Mouse (Mus musculus): ENCODE measurements around the gene Rap2c. TPM values are rescaled to one million over a fixed set of nuclear protein-coding genes. Genes with fewer than 3 reads are reported as not detected.

Gene Rap2c
- polyA plus RNA-seq, 1 experiment from 2014 or later = 13.4 TPM

GRCm38 (mm10) chrX:50989940-50990339 is 27.9 kb downstream of the Rap2c start:
- no peaks in the 10 kb centered on the region for H3K9me3 ChIP-seq (replicated peaks; ENCODE audit: control insufficient read depth, low read length)

GRCm38 (mm10) chrX:50988581-50988980 is 29.2 kb downstream of the Rap2c start:
- Histone ChIP-seq H3K36me3 (ENCODE audit: control insufficient read depth, insufficient read depth) (no peaks in the 10 kb centered on the region), H3K4me3 (ENCODE audit: low read length) (no peak overlapping the region), H3K27ac (ENCODE audit: low read length) (no peak overlapping the region), H3K4me1 (ENCODE audit: control insufficient read depth, insufficient read depth, low read length) (no peaks in the 10 kb centered on the region), H3K9me3 (replicated peaks; ENCODE audit: control insufficient read depth, low read length) (no peaks in the 10 kb centered on the region), H3K27me3 (ENCODE audit: control insufficient read depth, insufficient read depth, low read length) (no peaks in the 10 kb centered on the region), H3K4me2 (ENCODE audit: low read depth, low read length) (no peak overlapping the region), H3K9ac (ENCODE audit: low read length) (no peak overlapping the region)
- ATAC-seq (replicated peaks; ENCODE audit: extremely low read depth, insufficient read depth, low FRiP score) = no peak
- 18% methylated on average over 1 of the region's 1 CpGs for WGBS

More at GRCm38 (mm10) chrX:50989940-50990339, 27.9 kb downstream of the Rap2c start:
- WGBS = 83% methylated on average over 6 of the region's 6 CpGs
- no peak for ATAC-seq (replicated peaks; ENCODE audit: extremely low read depth, insufficient read depth, low FRiP score)
- Histone ChIP-seq H3K9ac (ENCODE audit: low read length) (no peak overlapping the region), H3K27me3 (ENCODE audit: control insufficient read depth, insufficient read depth, low read length) (no peaks in the 10 kb centered on the region), H3K27ac (ENCODE audit: low read length) (no peak overlapping the region), H3K4me1 (ENCODE audit: control insufficient read depth, insufficient read depth, low read length) (no peaks in the 10 kb centered on the region), H3K36me3 (ENCODE audit: control insufficient read depth, insufficient read depth) (no peaks in the 10 kb centered on the region), H3K4me2 (ENCODE audit: low read depth, low read length) (no peak overlapping the region), H3K4me3 (ENCODE audit: low read length) (no peak overlapping the region)

- no peak for ATAC-seq (replicated peaks; ENCODE audit: extremely low read depth, insufficient read depth, low FRiP score)
- no peak overlapping the region for H3K27ac ChIP-seq (ENCODE audit: low read length)
- no peak overlapping the region for H3K4me3 ChIP-seq (ENCODE audit: low read length)
- 83% methylated on average over 2 of the region's 2 CpGs for WGBS
- no peaks in the 10 kb centered on the region for H3K4me1 ChIP-seq (ENCODE audit: control insufficient read depth, insufficient read depth, low read length)
- no peak overlapping the region for H3K9ac ChIP-seq (ENCODE audit: low read length)
- H3K36me3 ChIP-seq (ENCODE audit: control insufficient read depth, insufficient read depth) = no peaks in the 10 kb centered on the region
- H3K9me3 ChIP-seq (replicated peaks; ENCODE audit: control insufficient read depth, low read length) = no peaks in the 10 kb centered on the region
- H3K4me2 ChIP-seq (ENCODE audit: low read depth, low read length) = no peak overlapping the region
- no peaks in the 10 kb centered on the region for H3K27me3 ChIP-seq (ENCODE audit: control insufficient read depth, insufficient read depth, low read length)
Measured at GRCm38 (mm10) chrX:50978428-50978827, 39.4 kb downstream of the Rap2c start.

- H3K9ac ChIP-seq (ENCODE audit: low read length) = no peak overlapping the region
- H3K9me3 ChIP-seq (replicated peaks; ENCODE audit: control insufficient read depth, low read length) = no peaks in the 10 kb centered on the region
- H3K4me3 ChIP-seq (ENCODE audit: low read length) = no peak overlapping the region
- 84% methylated on average over 4 of the region's 4 CpGs for WGBS
- H3K4me2 ChIP-seq (ENCODE audit: low read depth, low read length) = no peak overlapping the region
- H3K27ac ChIP-seq (ENCODE audit: low read length) = no peak overlapping the region
- ATAC-seq (replicated peaks; ENCODE audit: extremely low read depth, insufficient read depth, low FRiP score) = no peak
- no peaks in the 10 kb centered on the region for H3K27me3 ChIP-seq (ENCODE audit: control insufficient read depth, insufficient read depth, low read length)
- no peaks in the 10 kb centered on the region for H3K36me3 ChIP-seq (ENCODE audit: control insufficient read depth, insufficient read depth)
- H3K4me1 ChIP-seq (ENCODE audit: control insufficient read depth, insufficient read depth, low read length) = no peaks in the 10 kb centered on the region; the same call in 1 of the 2 replicates
Measured at GRCm38 (mm10) chrX:50972145-50972544, 45.7 kb downstream of the Rap2c start.

- no peak overlapping the region for H3K27ac ChIP-seq (ENCODE audit: low read length)
- H3K4me3 ChIP-seq (ENCODE audit: low read length) = no peak overlapping the region
- 84% methylated on average over 5 of the region's 5 CpGs for WGBS
- H3K9ac ChIP-seq (ENCODE audit: low read length) = no peak overlapping the region
- H3K27me3 ChIP-seq (ENCODE audit: control insufficient read depth, insufficient read depth, low read length) = no peaks in the 10 kb centered on the region
- H3K4me1 ChIP-seq (ENCODE audit: control insufficient read depth, insufficient read depth, low read length) = no peaks in the 10 kb centered on the region; the same call in 1 of the 2 replicates
- H3K9me3 ChIP-seq (replicated peaks; ENCODE audit: control insufficient read depth, low read length) = no peaks in the 10 kb centered on the region
- H3K36me3 ChIP-seq (ENCODE audit: control insufficient read depth, insufficient read depth) = no peaks in the 10 kb centered on the region
- ATAC-seq (replicated peaks; ENCODE audit: extremely low read depth, insufficient read depth, low FRiP score) = no peak
- no peak overlapping the region for H3K4me2 ChIP-seq (ENCODE audit: low read depth, low read length)
Measured at GRCm38 (mm10) chrX:50969907-50970306, 47.9 kb downstream of the Rap2c start.

- H3K9ac ChIP-seq (ENCODE audit: low read length) = no peak overlapping the region
- H3K4me3 ChIP-seq (ENCODE audit: low read length) = no peak overlapping the region
- H3K4me1 ChIP-seq (ENCODE audit: control insufficient read depth, insufficient read depth, low read length) = no peaks in the 10 kb centered on the region; the same call in 1 of the 2 replicates
- 38% methylated on average over 10 of the region's 10 CpGs for WGBS
- H3K36me3 ChIP-seq (ENCODE audit: control insufficient read depth, insufficient read depth) = no peaks in the 10 kb centered on the region
- no peak overlapping the region for H3K4me2 ChIP-seq (ENCODE audit: low read depth, low read length)
- H3K27ac ChIP-seq (ENCODE audit: low read length) = peak overlapping the region; percentile 85
- peak; percentile 69 for ATAC-seq (replicated peaks; ENCODE audit: extremely low read depth, insufficient read depth, low FRiP score)
- no peaks in the 10 kb centered on the region for H3K27me3 ChIP-seq (ENCODE audit: control insufficient read depth, insufficient read depth, low read length)
- no peaks in the 10 kb centered on the region for H3K9me3 ChIP-seq (replicated peaks; ENCODE audit: control insufficient read depth, low read length)
Measured at GRCm38 (mm10) chrX:50968157-50968932, 49.5 kb downstream of the Rap2c start.

GRCm38 (mm10) chrX:50965157-50965556 is 52.7 kb downstream of the Rap2c start:
- Histone ChIP-seq H3K4me2 (ENCODE audit: low read depth, low read length) (no peak overlapping the region), H3K36me3 (ENCODE audit: control insufficient read depth, insufficient read depth) (no peaks in the 10 kb centered on the region), H3K4me1 (ENCODE audit: control insufficient read depth, insufficient read depth, low read length) (no peaks in the 10 kb centered on the region; the same call in 1 of the 2 replicates), H3K4me3 (ENCODE audit: low read length) (no peak overlapping the region), H3K9ac (ENCODE audit: low read length) (no peak overlapping the region), H3K27ac (ENCODE audit: low read length) (no peak overlapping the region), H3K9me3 (replicated peaks; ENCODE audit: control insufficient read depth, low read length) (no peaks in the 10 kb centered on the region), H3K27me3 (ENCODE audit: control insufficient read depth, insufficient read depth, low read length) (no peaks in the 10 kb centered on the region)
- 61% methylated on average over 3 of the region's 3 CpGs for WGBS
- ATAC-seq (replicated peaks; ENCODE audit: extremely low read depth, insufficient read depth, low FRiP score) = no peak

- Histone ChIP-seq H3K9ac (ENCODE audit: low read length) (no peak overlapping the region), H3K4me2 (ENCODE audit: low read depth, low read length) (no peak overlapping the region), H3K4me1 (ENCODE audit: control insufficient read depth, insufficient read depth, low read length) (no peaks in the 10 kb centered on the region), H3K27me3 (ENCODE audit: control insufficient read depth, insufficient read depth, low read length) (no peaks in the 10 kb centered on the region), H3K27ac (ENCODE audit: low read length) (no peak overlapping the region), H3K36me3 (ENCODE audit: control insufficient read depth, insufficient read depth) (no peaks in the 10 kb centered on the region), H3K4me3 (ENCODE audit: low read length) (no peak overlapping the region), H3K9me3 (replicated peaks; ENCODE audit: control insufficient read depth, low read length) (no peaks in the 10 kb centered on the region)
- 31% methylated on average over 6 of the region's 6 CpGs for WGBS
- ATAC-seq (replicated peaks; ENCODE audit: extremely low read depth, insufficient read depth, low FRiP score) = no peak
Measured at GRCm38 (mm10) chrX:50962955-50963354, 54.9 kb downstream of the Rap2c start.
